In the genomic region with DNA sequence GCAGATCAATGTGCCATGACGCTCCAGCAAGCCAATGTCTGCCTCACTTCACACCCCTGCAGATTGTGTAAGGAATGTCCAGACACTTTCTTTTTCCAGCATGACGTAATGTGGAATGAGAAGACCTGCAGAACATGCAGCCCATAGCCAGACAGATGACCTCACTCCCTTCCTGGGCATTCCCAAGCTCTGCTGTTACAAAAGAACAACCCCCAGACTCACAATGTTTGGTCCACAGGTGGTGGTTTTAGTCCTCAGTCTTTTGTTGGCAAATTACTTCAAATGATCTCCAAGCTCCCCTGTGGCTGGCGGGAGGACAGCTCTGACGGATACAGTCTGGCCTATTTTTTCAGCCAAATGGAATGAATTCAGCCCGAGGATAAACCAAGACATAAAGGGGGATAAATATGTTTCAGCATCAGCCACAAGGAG, we compare ENCODE assay signal across 10 mouse cellular contexts.
A peak's percentile ranks its signal among the peaks of the same experiment; 100 is the strongest.
DNase-seq lines count a peak whose midpoint lies in the region; ATAC-seq and TF ChIP-seq lines count a peak whose summit lies in the region.
"Had no signal": no experiment of that assay in that cellular context is flagged by ENCODE, and none has a peak within 500 bp of the region (broad histone marks: within the 10 kb centered on the region; RNA-seq: fewer than 3 reads in every experiment).

No protein-coding gene starts in this region.

- no peak for TF ChIP-seq CTCF in lung, embryonic 14.5 days (IDR thresholded peaks at IDR 0.05; ENCODE audit: low read depth)

- WGBS in forebrain, embryonic 11.5 days: 42% methylated on average over 5 of the region's 5 CpGs
- WGBS in forebrain, embryonic 10.5 days: 57% methylated on average over 5 of the region's 5 CpGs
- 55% methylated on average over 5 of the region's 5 CpGs for WGBS in lung, embryonic 14.5 days
- WGBS in forebrain, embryonic 16.5 days: 14% methylated on average over 5 of the region's 5 CpGs

- no peak overlapping the region for H3K4me2 ChIP-seq in forebrain, embryonic 11.5 days (ENCODE audit: low read depth, low read length, severe bottlenecking)
- no peak overlapping the region for H3K4me2 ChIP-seq in lung, embryonic 14.5 days
- no peak overlapping the region for H3K4me2 ChIP-seq in forebrain, embryonic 16.5 days (ENCODE audit: low read length)

- DNase-seq in forebrain, embryonic 11.5 days (ENCODE audit: low spot score): no peak
- DNase-seq in forebrain, embryonic 10.5 days (ENCODE audit: extremely low spot score, low spot score): no peak
- DNase-seq in lung, embryonic 14.5 days: peak; percentile 28
- DNase-seq in lung, adult 18-20 months: no peak
- peak; percentile 14 to 53 for DNase-seq in lung, postnatal 4 days
- no peak for DNase-seq in spleen, postnatal 4 days (ENCODE audit: low spot score in 2 of 2)
- no peak for DNase-seq in kidney, postnatal 25 days
- DNase-seq: thymus, postnatal 36 days had no signal

- H3K4me1 ChIP-seq in forebrain, embryonic 11.5 days (replicated peaks; ENCODE audit: control insufficient read depth, insufficient read depth, low read length): no peaks in the 10 kb centered on the region
- H3K4me1 ChIP-seq in forebrain, embryonic 10.5 days: peaks cover 5% of the 10 kb centered on the region; the same call in 1 of the 2 replicates
- no peaks in the 10 kb centered on the region for H3K4me1 ChIP-seq in lung, embryonic 14.5 days (ENCODE audit: insufficient read depth)
- H3K4me1 ChIP-seq in forebrain, embryonic 16.5 days (replicated peaks; ENCODE audit: control insufficient read depth, insufficient read depth, low read length): peaks cover 7% of the 10 kb centered on the region; the same call in 1 of the 2 replicates
- H3K4me1 ChIP-seq: megakaryocyte, embryonic 14.5 days had no signal

- H3K27ac ChIP-seq in forebrain, embryonic 11.5 days (ENCODE audit: low read depth, low read length): no peak overlapping the region
- no peak overlapping the region for H3K27ac ChIP-seq in forebrain, embryonic 10.5 days
- H3K27ac ChIP-seq in lung, embryonic 14.5 days (ENCODE audit: low read depth): no peak overlapping the region
- H3K27ac ChIP-seq in forebrain, embryonic 16.5 days (ENCODE audit: low read length): peak overlapping the region; percentile 26

- no peaks in the 10 kb centered on the region for H3K27me3 ChIP-seq in forebrain, embryonic 11.5 days (ENCODE audit: control insufficient read depth, insufficient read depth, low read length)
- H3K27me3 ChIP-seq in forebrain, embryonic 10.5 days (ENCODE audit: poor library complexity, severe bottlenecking): no peaks in the 10 kb centered on the region
- H3K27me3 ChIP-seq in lung, embryonic 14.5 days (ENCODE audit: insufficient read depth, low read length): no peaks in the 10 kb centered on the region
- H3K27me3 ChIP-seq in forebrain, embryonic 16.5 days (replicated peaks; ENCODE audit: control insufficient read depth, insufficient read depth, low read length): no peaks in the 10 kb centered on the region
- H3K27me3 ChIP-seq: megakaryocyte, embryonic 14.5 days had no signal

- H3K9me3 ChIP-seq in forebrain, embryonic 11.5 days (ENCODE audit: control insufficient read depth, low read length): no peaks in the 10 kb centered on the region
- no peaks in the 10 kb centered on the region for H3K9me3 ChIP-seq in forebrain, embryonic 10.5 days
- no peaks in the 10 kb centered on the region for H3K9me3 ChIP-seq in lung, embryonic 14.5 days (ENCODE audit: low read depth, low read length)
- no peaks in the 10 kb centered on the region for H3K9me3 ChIP-seq in forebrain, embryonic 16.5 days (ENCODE audit: control insufficient read depth, low read length)
- H3K9me3 ChIP-seq: megakaryocyte, embryonic 14.5 days had no signal

- no peak overlapping the region for H3K4me3 ChIP-seq in forebrain, embryonic 11.5 days (ENCODE audit: low read depth, low read length)
- H3K4me3 ChIP-seq in forebrain, embryonic 10.5 days: no peak overlapping the region
- H3K4me3 ChIP-seq in lung, embryonic 14.5 days (ENCODE audit: low read depth, low read length): no peak overlapping the region
- H3K4me3 ChIP-seq in forebrain, embryonic 16.5 days (replicated peaks; ENCODE audit: low read length): no peak overlapping the region
- H3K4me3 ChIP-seq: megakaryocyte, embryonic 14.5 days had no signal

- no peak overlapping the region for H3K9ac ChIP-seq in forebrain, embryonic 11.5 days (ENCODE audit: low read length)
- H3K9ac ChIP-seq in lung, embryonic 14.5 days: no peak overlapping the region
- no peak overlapping the region for H3K9ac ChIP-seq in forebrain, embryonic 16.5 days (replicated peaks; ENCODE audit: low read depth, low read length)

- no peaks in the 10 kb centered on the region for H3K36me3 ChIP-seq in forebrain, embryonic 11.5 days (ENCODE audit: control insufficient read depth, insufficient read depth, low read length)
- H3K36me3 ChIP-seq in forebrain, embryonic 10.5 days (replicated peaks): no peaks in the 10 kb centered on the region
- H3K36me3 ChIP-seq in lung, embryonic 14.5 days (ENCODE audit: insufficient read depth): no peaks in the 10 kb centered on the region
- H3K36me3 ChIP-seq in forebrain, embryonic 16.5 days (ENCODE audit: control insufficient read depth, insufficient read depth): no peaks in the 10 kb centered on the region

- peak; percentile 58 for ATAC-seq in forebrain, embryonic 11.5 days (replicated peaks; ENCODE audit: low FRiP score)
- no peak for ATAC-seq in lung, embryonic 14.5 days (ENCODE audit: insufficient read depth)
- peak; percentile 83 for ATAC-seq in forebrain, embryonic 16.5 days

Comparison
In these comparisons a context has a peak if more than half of its experiments do, and no peak if none do; other contexts are left out.
1. DNase-seq: peak in lung, embryonic 14.5 days (single experiment) and lung, postnatal 4 days (2 of 2); none in forebrain, embryonic 11.5 days (single experiment), forebrain, embryonic 10.5 days (single experiment), lung, adult 18-20 months (0 of 2), spleen, postnatal 4 days (0 of 2) and kidney, postnatal 25 days (0 of 2).